Mouse (Mus musculus): Measurements from ENCODE around the gene Elp1.

DNA sequence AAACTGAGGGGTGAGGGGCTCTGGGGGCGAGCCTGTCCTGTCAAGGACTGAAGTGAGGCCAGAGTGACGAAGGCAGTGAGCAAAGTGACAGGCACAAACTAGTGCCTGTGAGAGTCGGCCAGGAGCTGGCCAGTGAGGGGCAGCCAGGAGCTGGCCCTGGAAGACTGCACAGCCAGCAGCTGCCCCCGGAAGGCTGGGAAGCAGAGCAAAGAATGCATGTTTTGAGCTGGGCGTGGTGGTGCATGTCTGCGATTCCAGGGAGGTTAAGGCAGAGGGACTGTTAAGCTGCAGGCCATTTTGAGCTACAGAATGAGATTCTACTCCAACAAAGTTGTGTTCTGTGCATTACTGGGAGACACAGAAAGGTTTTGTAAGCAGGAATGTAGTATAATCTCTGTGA lies 48.6 kb upstream of the Elp1 start:
- no peak for TF ChIP-seq CTCF (IDR thresholded peaks at IDR 0.05; ENCODE audit: extremely low read depth, insufficient read length, insufficient replicate concordance, low read depth, low read length)
- no peak for TF ChIP-seq POLR2A (IDR thresholded peaks at IDR 0.05; ENCODE audit: low read depth, low read length)
